Mouse (Mus musculus): ENCODE data around the gene Slc22a7. TPM values are rescaled to one million over a fixed set of nuclear protein-coding genes. Genes with fewer than 3 reads are reported as not detected.

The Slc22a7 gene
- not detected in 2 replicates for polyA plus RNA-seq (2012; ENCODE audit: insufficient read depth, low replicate concordance)

GRCm38 (mm10) chr17:46438298-46438873 is at the start of gene Slc22a7:
TSS of gene Slc22a7 (minus strand) at chr17:46438457.
- Histone ChIP-seq H3K4me3 (replicated peaks) (no peak within 1 kb of the TSS), H3K27me3 (replicated peaks) (peaks cover 82% of the 10 kb centered on the region), H3K9me3 (peaks cover 3% of the 10 kb centered on the region), H3K4me1 (peaks cover 25% of the 10 kb centered on the region), H3K36me3 (replicated peaks; ENCODE audit: low read length) (no peaks in the 10 kb centered on the region)
- no peak for TF ChIP-seq GATA1 (IDR thresholded peaks at IDR 0.05; ENCODE audit: borderline replicate concordance, low read length)
- no peak for TF ChIP-seq FLI1 (IDR thresholded peaks at IDR 0.05; ENCODE audit: low read length)

- Histone ChIP-seq H3K9me3 (peaks cover 6% of the 10 kb centered on the region), H3K36me3 (replicated peaks; ENCODE audit: low read length) (no peaks in the 10 kb centered on the region), H3K27me3 (replicated peaks) (peaks cover 75% of the 10 kb centered on the region), H3K4me3 (replicated peaks) (no peak within 1 kb of the TSS), H3K4me1 (peaks cover 24% of the 10 kb centered on the region)
- no peak for TF ChIP-seq FLI1 (IDR thresholded peaks at IDR 0.05; ENCODE audit: low read length)
- TF ChIP-seq GATA1 (IDR thresholded peaks at IDR 0.05; ENCODE audit: borderline replicate concordance, low read length) = no peak
These were observed 49.2 kb upstream of the Slc22a7 start, which contains the start of gene Ttbk1 for GRCm38 (mm10) chr17:46487431-46487830. TSS of gene Ttbk1 (minus strand) at chr17:46487675.

- Histone ChIP-seq H3K27me3 (replicated peaks) (peaks cover 78% of the 10 kb centered on the region), H3K4me3 (replicated peaks) (no peak overlapping the region), H3K36me3 (replicated peaks; ENCODE audit: low read length) (no peaks in the 10 kb centered on the region), H3K4me1 (peaks cover 24% of the 10 kb centered on the region), H3K9me3 (peaks cover 6% of the 10 kb centered on the region)
- TF ChIP-seq FLI1 (IDR thresholded peaks at IDR 0.05; ENCODE audit: low read length) (no peak), GATA1 (IDR thresholded peaks at IDR 0.05; ENCODE audit: borderline replicate concordance, low read length) (no peak)
These were observed 48.7 kb upstream of the Slc22a7 start for GRCm38 (mm10) chr17:46486995-46487394.

- TF ChIP-seq GATA1 (IDR thresholded peaks at IDR 0.05; ENCODE audit: borderline replicate concordance, low read length) (no peak), FLI1 (IDR thresholded peaks at IDR 0.05; ENCODE audit: low read length) (no peak)
These were observed 46.2 kb upstream of the Slc22a7 start for GRCm38 (mm10) chr17:46484461-46484875.

GRCm38 (mm10) chr17:46484021-46484431 is 45.8 kb upstream of the Slc22a7 start:
- Histone ChIP-seq H3K4me1 (peaks cover 24% of the 10 kb centered on the region), H3K36me3 (replicated peaks; ENCODE audit: low read length) (no peaks in the 10 kb centered on the region), H3K27me3 (replicated peaks) (peaks cover 94% of the 10 kb centered on the region), H3K9me3 (no peaks in the 10 kb centered on the region), H3K4me3 (replicated peaks) (peak overlapping the region; percentile 88)
- TF ChIP-seq FLI1 (IDR thresholded peaks at IDR 0.05; ENCODE audit: low read length) (no peak), GATA1 (IDR thresholded peaks at IDR 0.05; ENCODE audit: borderline replicate concordance, low read length) (no peak)

More at GRCm38 (mm10) chr17:46484461-46484875, 46.2 kb upstream of the Slc22a7 start:
- peak overlapping the region; percentile 88 for H3K4me3 ChIP-seq (replicated peaks)
- H3K27me3 ChIP-seq (replicated peaks) = peaks cover 94% of the 10 kb centered on the region
- no peaks in the 10 kb centered on the region for H3K9me3 ChIP-seq
- H3K36me3 ChIP-seq (replicated peaks; ENCODE audit: low read length) = no peaks in the 10 kb centered on the region
- H3K4me1 ChIP-seq = peaks cover 24% of the 10 kb centered on the region

GRCm38 (mm10) chr17:46483561-46484001 is 45.3 kb upstream of the Slc22a7 start:
- Histone ChIP-seq H3K4me1 (peaks cover 24% of the 10 kb centered on the region), H3K4me3 (replicated peaks) (peak overlapping the region; percentile 88), H3K36me3 (replicated peaks; ENCODE audit: low read length) (no peaks in the 10 kb centered on the region), H3K27me3 (replicated peaks) (peaks cover 96% of the 10 kb centered on the region), H3K9me3 (no peaks in the 10 kb centered on the region)
- TF ChIP-seq GATA1 (IDR thresholded peaks at IDR 0.05; ENCODE audit: borderline replicate concordance, low read length) = no peak
- no peak for TF ChIP-seq FLI1 (IDR thresholded peaks at IDR 0.05; ENCODE audit: low read length)

- TF ChIP-seq GATA1 (IDR thresholded peaks at IDR 0.05; ENCODE audit: borderline replicate concordance, low read length) = no peak
- no peak for TF ChIP-seq FLI1 (IDR thresholded peaks at IDR 0.05; ENCODE audit: low read length)
- no peaks in the 10 kb centered on the region for H3K9me3 ChIP-seq
- H3K4me3 ChIP-seq (replicated peaks) = no peak overlapping the region
- H3K4me1 ChIP-seq = no peaks in the 10 kb centered on the region
- no peaks in the 10 kb centered on the region for H3K36me3 ChIP-seq (replicated peaks; ENCODE audit: low read length)
- H3K27me3 ChIP-seq (replicated peaks) = peaks cover 83% of the 10 kb centered on the region
These were observed 39.0 kb upstream of the Slc22a7 start for GRCm38 (mm10) chr17:46477286-46477685.

GRCm38 (mm10) chr17:46476601-46477000 is 38.3 kb upstream of the Slc22a7 start:
- no peaks in the 10 kb centered on the region for H3K4me1 ChIP-seq
- no peak for TF ChIP-seq GATA1 (IDR thresholded peaks at IDR 0.05; ENCODE audit: borderline replicate concordance, low read length)
- no peak for TF ChIP-seq FLI1 (IDR thresholded peaks at IDR 0.05; ENCODE audit: low read length)
- H3K9me3 ChIP-seq = no peaks in the 10 kb centered on the region
- no peak overlapping the region for H3K4me3 ChIP-seq (replicated peaks)
- H3K36me3 ChIP-seq (replicated peaks; ENCODE audit: low read length) = no peaks in the 10 kb centered on the region
- H3K27me3 ChIP-seq (replicated peaks) = peaks cover 82% of the 10 kb centered on the region

- Histone ChIP-seq H3K4me1 (peaks cover 7% of the 10 kb centered on the region), H3K27me3 (replicated peaks) (peaks cover 85% of the 10 kb centered on the region), H3K9me3 (no peaks in the 10 kb centered on the region), H3K36me3 (replicated peaks; ENCODE audit: low read length) (no peaks in the 10 kb centered on the region), H3K4me3 (replicated peaks) (no peak overlapping the region)
- TF ChIP-seq GATA1 (IDR thresholded peaks at IDR 0.05; ENCODE audit: borderline replicate concordance, low read length) (no peak), FLI1 (IDR thresholded peaks at IDR 0.05; ENCODE audit: low read length) (no peak)
These were observed 29.6 kb upstream of the Slc22a7 start for GRCm38 (mm10) chr17:46467830-46468229.

GRCm38 (mm10) chr17:46462226-46462625 is 24.0 kb upstream of the Slc22a7 start:
- H3K36me3 ChIP-seq (replicated peaks; ENCODE audit: low read length) = no peaks in the 10 kb centered on the region
- peaks cover 20% of the 10 kb centered on the region for H3K4me1 ChIP-seq
- no peaks in the 10 kb centered on the region for H3K9me3 ChIP-seq
- H3K27me3 ChIP-seq (replicated peaks) = peaks cover 92% of the 10 kb centered on the region
- no peak overlapping the region for H3K4me3 ChIP-seq (replicated peaks)
- no peak for TF ChIP-seq GATA1 (IDR thresholded peaks at IDR 0.05; ENCODE audit: borderline replicate concordance, low read length)
- no peak for TF ChIP-seq FLI1 (IDR thresholded peaks at IDR 0.05; ENCODE audit: low read length)

All from megakaryocyte, embryonic 14.5 days (primary cell).